Mouse (Mus musculus): ENCODE measurements around the gene Ntn1.

Ntn1 gene

DNA sequence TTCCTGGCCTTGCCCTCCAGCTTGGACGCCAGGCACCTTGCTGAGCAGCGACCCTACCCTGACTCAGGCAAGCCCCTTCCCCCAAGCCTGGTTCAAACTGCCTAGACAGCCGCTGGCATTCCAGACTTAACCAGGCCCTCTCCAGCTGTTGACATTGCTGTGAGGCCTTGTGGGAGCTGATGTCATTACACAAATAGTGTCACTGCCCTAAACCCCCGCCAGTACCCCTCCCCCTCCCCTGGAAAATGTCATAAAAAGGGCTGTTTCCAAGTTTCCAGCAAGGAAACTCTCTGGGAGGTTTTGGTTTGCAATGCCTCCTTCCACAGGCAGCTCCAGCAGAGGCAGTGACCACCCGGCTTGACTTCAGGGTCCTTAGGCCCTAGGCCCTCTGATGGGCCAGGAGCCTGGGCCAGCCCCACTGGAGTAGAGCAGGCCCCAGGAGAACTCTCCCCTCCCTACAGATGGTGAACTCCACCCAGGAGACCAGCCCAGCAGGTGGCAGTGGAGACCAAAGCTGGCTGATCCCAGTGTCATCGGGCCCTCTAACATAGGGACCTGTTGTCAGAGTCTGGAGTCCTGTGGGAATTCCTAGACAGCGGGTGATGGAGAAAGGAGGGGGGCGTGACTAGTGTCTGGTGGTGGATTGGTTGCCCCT lies 188.6 kb downstream of the Ntn1 start:
- TF ChIP-seq GATA4 (IDR thresholded peaks at IDR 0.05; ENCODE audit: insufficient replicate concordance, low read length): no peak

DNA sequence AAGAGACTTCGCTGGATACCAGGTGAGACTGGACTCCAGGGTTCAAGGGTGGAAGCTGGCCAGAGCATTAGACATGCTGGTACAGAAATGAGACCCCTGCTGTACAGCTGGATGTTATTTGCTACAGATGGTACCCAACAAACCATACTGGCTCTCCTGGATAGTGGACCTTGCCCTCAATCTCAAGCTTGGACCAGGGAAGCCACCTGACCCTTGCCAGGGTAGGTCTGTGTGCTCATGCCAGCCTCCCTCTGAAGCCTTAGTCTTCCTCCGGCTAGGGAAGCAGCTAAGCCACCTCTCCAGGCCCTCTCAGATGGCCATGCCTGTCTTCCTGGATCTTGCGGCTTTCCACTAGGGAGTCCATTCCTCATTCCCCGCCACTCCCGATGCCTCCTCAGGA lies 189.9 kb downstream of the Ntn1 start:
- TF ChIP-seq GATA4 (IDR thresholded peaks at IDR 0.05; ENCODE audit: insufficient replicate concordance, low read length): no peak

DNA sequence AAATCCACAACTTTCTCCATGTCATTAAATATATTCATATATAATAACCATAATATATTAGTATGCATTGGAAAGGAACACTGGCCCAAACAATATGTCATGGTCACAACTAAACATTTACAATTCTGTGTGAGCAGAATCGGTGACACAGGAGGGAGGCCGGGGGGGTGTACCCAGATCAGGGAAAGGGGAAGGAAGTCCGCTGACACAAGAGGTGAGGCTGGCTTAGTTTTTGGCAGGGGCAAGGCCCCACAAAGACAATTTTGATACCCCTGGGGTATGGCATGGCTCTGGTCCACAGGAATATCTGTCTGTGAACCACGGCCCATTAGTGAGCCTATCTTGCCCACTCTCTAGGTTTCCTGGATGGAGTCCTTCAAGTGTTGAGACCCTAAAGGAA lies 191.1 kb downstream of the Ntn1 start:
- no peak for TF ChIP-seq GATA4 (IDR thresholded peaks at IDR 0.05; ENCODE audit: insufficient replicate concordance, low read length)

DNA sequence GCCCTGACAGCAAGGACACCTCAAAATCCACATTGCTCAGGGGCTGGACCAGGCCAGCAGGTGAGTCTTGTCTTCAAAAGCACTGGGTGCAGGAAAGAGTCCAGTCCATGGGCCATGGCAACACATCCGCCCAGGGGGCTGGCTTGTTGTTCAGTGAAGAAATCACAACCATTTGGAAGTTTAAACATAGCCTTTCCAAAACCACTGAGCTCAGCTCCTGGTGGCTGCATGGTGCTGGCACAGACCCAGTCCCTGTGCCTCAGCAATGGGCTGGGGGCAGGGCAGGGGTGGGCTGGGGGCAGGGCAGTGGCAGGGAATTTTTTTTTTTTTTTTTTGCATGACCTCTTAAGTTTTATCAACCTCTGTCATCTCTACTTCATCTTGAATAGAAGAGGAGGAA lies 192.0 kb downstream of the Ntn1 start:
- TF ChIP-seq GATA4 (IDR thresholded peaks at IDR 0.05; ENCODE audit: insufficient replicate concordance, low read length): no peak

DNA sequence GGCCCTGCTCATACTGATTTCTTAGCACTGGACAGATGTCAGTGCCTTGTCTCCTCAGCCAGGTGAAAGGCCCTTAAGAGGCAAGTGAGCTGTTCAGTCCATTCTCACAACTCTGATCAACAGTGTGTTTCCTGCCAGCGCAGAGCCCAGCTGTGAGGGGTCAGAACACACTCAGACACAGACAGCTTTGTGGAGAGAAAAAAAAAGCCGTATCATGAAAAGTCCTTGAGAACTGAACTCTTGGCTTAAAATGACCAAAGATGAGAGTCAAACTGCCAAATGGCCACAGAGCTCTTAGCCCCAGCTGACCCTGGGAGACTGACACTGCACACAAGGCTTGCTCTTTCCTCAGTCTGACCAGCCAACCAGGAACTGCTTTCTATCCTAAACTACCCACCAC lies 192.6 kb downstream of the Ntn1 start:
- no peak for TF ChIP-seq GATA4 (IDR thresholded peaks at IDR 0.05; ENCODE audit: insufficient replicate concordance, low read length)

GRCm38 (mm10) chr11:68205572-68206229 lies 194.9 kb downstream of the Ntn1 start:
- TF ChIP-seq GATA4 (IDR thresholded peaks at IDR 0.05; ENCODE audit: insufficient replicate concordance, low read length): no peak

GRCm38 (mm10) chr11:68204407-68204806 lies 196.2 kb downstream of the Ntn1 start:
- no peak for TF ChIP-seq GATA4 (IDR thresholded peaks at IDR 0.05; ENCODE audit: insufficient replicate concordance, low read length)

DNA sequence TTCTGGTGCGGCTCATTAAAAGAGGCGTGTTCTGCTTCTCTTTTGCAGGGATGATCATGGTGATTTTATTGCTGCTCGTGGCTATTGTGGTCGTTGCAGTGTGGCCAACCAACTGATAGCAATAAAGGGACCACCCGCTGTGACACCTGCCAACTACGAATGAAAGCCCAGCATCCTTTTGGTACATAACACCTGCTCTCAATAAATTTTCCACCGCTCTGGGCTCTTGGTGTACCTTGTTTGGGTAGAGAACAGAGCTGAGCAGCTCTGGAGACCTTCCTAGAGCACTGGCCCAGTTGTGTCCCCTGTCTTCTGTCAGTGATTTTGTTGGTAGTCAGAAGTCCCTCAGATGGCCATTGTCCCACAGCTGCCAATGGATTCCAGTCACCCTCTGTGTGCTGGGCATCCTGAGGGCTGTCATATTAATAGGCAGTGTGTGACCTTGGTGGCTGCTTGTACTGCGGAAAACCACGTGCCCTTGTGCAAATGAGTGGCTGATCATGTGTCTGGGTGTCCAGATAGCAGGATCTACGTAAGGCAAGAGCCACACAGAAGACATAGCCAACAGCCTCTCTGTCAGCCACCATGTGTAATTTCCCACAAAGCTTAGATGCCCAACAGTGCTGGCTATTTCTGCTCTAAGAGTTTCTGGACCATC lies 196.8 kb downstream of the Ntn1 start:
- no peak for TF ChIP-seq GATA4 (IDR thresholded peaks at IDR 0.05; ENCODE audit: insufficient replicate concordance, low read length)

DNA sequence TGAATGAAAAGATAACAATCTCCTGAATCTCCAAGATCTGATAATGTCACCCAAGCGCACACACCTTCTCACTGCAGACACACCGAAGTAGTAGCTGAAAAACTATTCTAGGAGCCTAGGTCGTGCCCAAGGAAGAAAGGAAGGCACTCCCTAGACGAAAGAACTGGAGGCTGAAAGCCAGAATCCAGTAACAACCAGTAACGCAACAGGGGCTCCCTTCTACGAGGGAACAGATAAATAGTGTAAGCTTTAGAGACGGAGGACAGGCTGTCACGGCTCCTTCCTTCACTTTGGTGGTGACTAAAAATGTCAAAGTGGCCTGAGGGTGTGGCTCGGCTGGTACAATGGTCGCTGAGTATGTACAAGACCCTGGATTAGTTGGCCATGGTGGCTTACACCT lies 198.1 kb downstream of the Ntn1 start:
- no peak for TF ChIP-seq GATA4 (IDR thresholded peaks at IDR 0.05; ENCODE audit: insufficient replicate concordance, low read length)

GRCm38 (mm10) chr11:68201811-68202459 lies 198.7 kb downstream of the Ntn1 start:
- TF ChIP-seq GATA4 (IDR thresholded peaks at IDR 0.05; ENCODE audit: insufficient replicate concordance, low read length): no peak

DNA sequence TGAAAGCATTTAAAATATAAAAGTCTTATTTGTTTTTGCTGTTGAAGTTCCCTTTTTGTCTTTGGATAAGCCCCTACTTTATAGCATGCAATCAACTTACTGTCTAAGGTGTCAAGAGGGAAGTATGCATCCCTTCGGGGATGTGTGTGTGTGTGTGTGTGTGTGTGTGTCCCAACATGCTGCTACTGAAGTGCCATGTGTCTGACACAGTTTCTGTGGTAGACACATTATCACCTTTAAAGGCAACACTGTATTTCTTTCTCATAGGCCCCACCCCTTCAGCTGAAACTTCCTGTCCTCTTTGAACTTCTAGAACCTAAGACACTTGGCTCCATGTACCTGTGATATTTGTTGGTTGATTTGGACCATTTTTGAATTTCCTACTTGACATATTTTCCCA lies 199.6 kb downstream of the Ntn1 start:
- TF ChIP-seq GATA4 (IDR thresholded peaks at IDR 0.05; ENCODE audit: insufficient replicate concordance, low read length): no peak

DNA sequence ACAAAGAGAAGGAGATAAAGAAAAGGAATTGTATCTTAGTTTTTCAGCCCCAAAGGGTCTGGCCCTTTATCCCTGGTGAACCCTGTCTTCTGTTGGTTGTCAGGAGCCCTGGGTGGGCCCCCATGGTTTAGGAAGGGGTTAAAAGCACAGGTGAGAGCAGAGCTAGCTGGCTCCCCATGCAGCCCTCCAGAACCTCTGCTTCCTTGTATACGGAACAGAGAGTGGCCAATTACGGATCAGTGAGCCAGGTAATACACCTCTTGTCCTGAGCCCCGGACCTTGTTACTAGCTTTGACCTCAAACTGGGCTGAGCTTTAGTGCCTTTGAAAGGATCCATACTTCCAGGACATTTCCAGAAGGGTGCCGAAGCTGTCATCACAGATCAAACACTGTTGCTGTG lies 200.1 kb downstream of the Ntn1 start:
- TF ChIP-seq GATA4 (IDR thresholded peaks at IDR 0.05; ENCODE audit: insufficient replicate concordance, low read length): no peak

- no peak for TF ChIP-seq GATA4 (IDR thresholded peaks at IDR 0.05; ENCODE audit: insufficient replicate concordance, low read length)
These were observed 200.7 kb downstream of the Ntn1 start for GRCm38 (mm10) chr11:68199801-68200423.

- no peak for TF ChIP-seq GATA4 (IDR thresholded peaks at IDR 0.05; ENCODE audit: insufficient replicate concordance, low read length)
These were observed 201.5 kb downstream of the Ntn1 start for GRCm38 (mm10) chr11:68199103-68199502.

GRCm38 (mm10) chr11:68198696-68199095 lies 201.9 kb downstream of the Ntn1 start:
- TF ChIP-seq GATA4 (IDR thresholded peaks at IDR 0.05; ENCODE audit: insufficient replicate concordance, low read length): no peak

Data from liver, adult (tissue).